Mouse (Mus musculus) olfactory bulb, adult 2 months (tissue): ENCODE results near the gene Marc1. TPM values are rescaled to one million over a fixed set of nuclear protein-coding genes. Genes with fewer than 3 reads are reported as not detected.

Experiments used
- H3K27ac ChIP-seq: fragments of 200-500 bp; 2 replicates; pipeline ENCODE4 v1.5.1; 2012; ENCODE audit warnings: low read depth, low read length; ENCODE audit not compliant: insufficient read depth
- H3K4me1 ChIP-seq: fragments of 200-500 bp; 2 replicates; pipeline ENCODE4 v1.6.1; 2012; ENCODE audit warnings: low read length; ENCODE audit not compliant: control insufficient read depth, insufficient read depth
- H3K4me3 ChIP-seq: fragments of 200-500 bp; 2 replicates; pipeline ENCODE4 v1.5.1; 2012; ENCODE audit warnings: mild to moderate bottlenecking, low read depth, low read length, moderate library complexity; ENCODE audit not compliant: insufficient read depth
- CTCF ChIP-seq: fragments of 200-500 bp; IDR thresholded peaks from 2 replicates; pipeline ENCODE4 v1.5.1; 2012; ENCODE audit warnings: low read depth, mild to moderate bottlenecking, low read length, moderate library complexity; ENCODE audit not compliant: insufficient read depth
- POLR2A ChIP-seq: fragments of 200-500 bp; IDR thresholded peaks from 2 replicates; pipeline ENCODE4 v1.6.1; 2012; ENCODE audit warnings: mild to moderate bottlenecking, low read depth, low read length, moderate library complexity; ENCODE audit not compliant: insufficient read depth
- WGBS: fragments of 180-500 bp; shearing (Covaris S2); methylation state at CpG from one replicate; pipeline ENCODE4 v1.1.7; 2018; 5-methylcytosine and 5-hydroxymethylcytosine counted together
- polyA plus RNA-seq: library from polyadenylated mRNA; stranded (reverse); fragments of >200 nt; gene quantifications from 2 replicates; pipeline ENCODE4 v1.2.4, GENCODE M21; 2012; ENCODE audit warnings: low replicate concordance; ENCODE audit not compliant: missing spikeins, insufficient read depth, insufficient read length

Marc1 gene
- polyA plus RNA-seq, 1 experiment: not detected

- 2% methylated on average over 18 of the region's 18 CpGs for WGBS
Observed at GRCm38 (mm10) chr1:184846092-184846750, 35.1 kb upstream of the Marc1 start, which contains the start of gene Marc2. Gene Marc2, minus strand, starts transcription at chr1:184846451.

GRCm38 (mm10) chr1:184845111-184846071 lies 34.3 kb upstream of the Marc1 start:
- Histone ChIP-seq H3K4me3 (peak overlapping the region; percentile 75), H3K4me1 (peaks cover 5% of the 10 kb centered on the region), H3K27ac (peak overlapping the region; percentile 57)
- WGBS: under 1% methylated on average over 67 of the region's 67 CpGs
- TF ChIP-seq POLR2A (peak; percentile 81), CTCF (no peak)

More at GRCm38 (mm10) chr1:184846092-184846750, 35.1 kb upstream of the Marc1 start, which contains the start of gene Marc2:
- TF ChIP-seq CTCF: no peak
- TF ChIP-seq POLR2A: no peak
- peak within 1 kb of the TSS; percentile 75 for H3K4me3 ChIP-seq
- H3K27ac ChIP-seq: peak within 1 kb of the TSS; percentile 57
- H3K4me1 ChIP-seq: peaks cover 5% of the 10 kb centered on the region

- peaks cover 5% of the 10 kb centered on the region for H3K4me1 ChIP-seq
- TF ChIP-seq CTCF (no peak), POLR2A (no peak)
- H3K27ac ChIP-seq: no peak overlapping the region
- 19% methylated on average over 15 of the region's 15 CpGs for WGBS
- peak overlapping the region; percentile 75 for H3K4me3 ChIP-seq
Observed at GRCm38 (mm10) chr1:184844326-184845066, 33.4 kb upstream of the Marc1 start.

- H3K4me1 ChIP-seq: no peaks in the 10 kb centered on the region
- TF ChIP-seq CTCF: no peak
- TF ChIP-seq POLR2A: no peak
- no peak overlapping the region for H3K27ac ChIP-seq
- H3K4me3 ChIP-seq: no peak overlapping the region
- 86% methylated on average over 4 of the region's 4 CpGs for WGBS
Observed at GRCm38 (mm10) chr1:184837649-184838048, 26.5 kb upstream of the Marc1 start.

- 88% methylated on average over 5 of the region's 5 CpGs for WGBS
Observed at GRCm38 (mm10) chr1:184836350-184836749, 25.2 kb upstream of the Marc1 start.

GRCm38 (mm10) chr1:184833499-184833898 lies 22.4 kb upstream of the Marc1 start:
- H3K4me3 ChIP-seq: no peak overlapping the region
- WGBS: 94% methylated on average over 7 of the region's 7 CpGs
- TF ChIP-seq POLR2A (no peak), CTCF (no peak)
- H3K27ac ChIP-seq: no peak overlapping the region
- H3K4me1 ChIP-seq: 0 out of 2 replicates have a peak, but pooled peaks cover 3% of the 10 kb centered on the region

More at GRCm38 (mm10) chr1:184836350-184836749, 25.2 kb upstream of the Marc1 start:
- TF ChIP-seq CTCF (no peak), POLR2A (no peak)
- H3K4me3 ChIP-seq: no peak overlapping the region
- H3K27ac ChIP-seq: no peak overlapping the region
- H3K4me1 ChIP-seq: no peaks in the 10 kb centered on the region

GRCm38 (mm10) chr1:184832211-184832610 lies 21.1 kb upstream of the Marc1 start:
- TF ChIP-seq POLR2A (no peak), CTCF (no peak)
- H3K4me3 ChIP-seq: no peak overlapping the region
- H3K4me1 ChIP-seq: peaks cover 6% of the 10 kb centered on the region
- 87% methylated on average over 10 of the region's 10 CpGs for WGBS
- H3K27ac ChIP-seq: no peak overlapping the region

GRCm38 (mm10) chr1:184829897-184830296 lies 18.8 kb upstream of the Marc1 start:
- Histone ChIP-seq H3K27ac (no peak overlapping the region), H3K4me1 (peaks cover 11% of the 10 kb centered on the region), H3K4me3 (no peak overlapping the region)
- WGBS: 83% methylated on average over 8 of the region's 8 CpGs
- TF ChIP-seq POLR2A: no peak
- TF ChIP-seq CTCF: no peak
